Mouse (Mus musculus): ENCODE data around the gene Nuak1.

Nuak1 gene

DNA sequence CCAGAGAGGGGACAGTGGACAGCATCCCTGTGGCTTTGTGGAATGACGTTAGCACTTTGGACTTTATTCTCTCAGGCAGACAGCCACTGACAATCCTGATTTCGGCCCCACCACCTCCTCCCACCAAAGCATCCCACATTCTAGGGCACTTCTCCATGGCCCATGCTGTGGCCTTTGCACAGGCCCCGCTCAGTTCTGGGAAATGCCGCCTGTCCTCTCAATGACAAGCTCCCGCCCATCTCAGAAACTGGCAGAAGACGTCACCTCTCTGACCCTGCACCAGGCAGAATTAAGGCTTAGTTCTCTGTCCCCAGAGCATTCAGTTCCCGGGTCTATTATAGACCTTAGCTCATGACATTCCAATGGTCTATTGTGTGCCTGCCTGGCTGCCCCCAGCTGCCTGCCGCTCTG lies 7.0 kb upstream of the Nuak1 start:
- DNase-seq (ENCODE audit: inconsistent ontology term): peak; percentile 97

DNA sequence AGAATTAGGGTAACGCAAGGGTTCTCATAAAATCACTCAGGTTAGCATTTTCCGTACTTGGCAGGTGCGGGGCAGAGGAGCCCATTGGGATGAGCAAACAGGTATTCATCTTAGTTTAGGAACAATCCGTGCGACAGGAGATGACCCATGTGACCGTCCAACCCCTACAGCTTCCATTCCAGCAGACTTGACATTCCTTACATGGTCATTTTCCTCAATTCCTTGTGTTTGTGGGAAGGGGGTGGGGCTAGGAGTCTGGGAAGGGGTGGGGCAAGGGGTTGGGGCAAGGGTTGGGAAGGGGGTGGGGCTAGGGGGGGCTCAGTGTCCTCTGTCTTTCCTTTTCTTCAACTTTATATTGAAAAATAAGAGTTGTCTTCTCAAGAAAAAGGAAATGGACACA lies 6.3 kb upstream of the Nuak1 start:
- DNase-seq (ENCODE audit: inconsistent ontology term): no peak

GRCm38 (mm10) chr10:84444396-84444795 lies 4.0 kb upstream of the Nuak1 start:
- DNase-seq (ENCODE audit: inconsistent ontology term): peak; percentile 45

DNA sequence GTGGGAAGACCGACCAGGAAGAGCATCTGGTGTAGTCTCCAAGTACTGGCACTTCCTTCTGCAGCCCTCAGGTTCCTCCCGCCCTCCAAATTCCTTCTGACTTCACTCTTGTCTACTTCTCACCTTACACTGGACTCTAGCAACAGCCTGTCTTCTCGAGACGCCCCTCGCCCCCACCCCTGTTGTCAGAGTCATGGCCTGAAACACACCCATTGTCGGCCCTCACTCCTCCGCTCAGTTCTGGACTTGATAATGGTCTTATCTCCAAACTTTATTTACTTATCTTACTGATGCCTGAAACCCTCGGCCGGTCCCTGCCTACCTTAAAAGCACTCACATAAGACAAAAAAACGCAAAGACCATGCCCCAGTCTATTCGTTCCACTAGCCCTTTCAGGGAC lies 1.4 kb upstream of the Nuak1 start:
- no peak for DNase-seq (ENCODE audit: inconsistent ontology term)

- no peak for DNase-seq (ENCODE audit: inconsistent ontology term)
Measured at GRCm38 (mm10) chr10:84441434-84441785, 1.0 kb upstream of the Nuak1 start.

- no peak for DNase-seq (ENCODE audit: inconsistent ontology term)
Measured at GRCm38 (mm10) chr10:84440181-84440540, 236 bp downstream of the Nuak1 start.

DNA sequence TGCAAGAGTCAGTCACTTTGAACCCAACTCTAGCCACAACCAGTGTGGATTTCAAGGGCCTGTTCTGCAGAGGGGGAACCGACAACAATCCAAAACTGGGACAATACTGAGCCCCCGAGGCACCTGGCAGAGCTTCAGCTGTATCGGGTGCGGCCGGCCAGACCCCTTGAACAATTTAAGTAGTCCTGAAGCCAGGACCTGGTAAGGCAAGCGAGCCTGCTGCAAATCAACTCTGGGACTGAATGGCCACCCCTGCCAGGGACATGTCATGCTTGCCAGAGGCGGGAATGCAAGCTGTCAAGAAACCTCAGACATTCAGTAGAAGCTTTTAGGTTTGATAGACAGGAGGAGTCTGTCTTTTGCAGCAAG lies 1.2 kb downstream of the Nuak1 start:
- DNase-seq (ENCODE audit: inconsistent ontology term): peak; percentile 25

DNA sequence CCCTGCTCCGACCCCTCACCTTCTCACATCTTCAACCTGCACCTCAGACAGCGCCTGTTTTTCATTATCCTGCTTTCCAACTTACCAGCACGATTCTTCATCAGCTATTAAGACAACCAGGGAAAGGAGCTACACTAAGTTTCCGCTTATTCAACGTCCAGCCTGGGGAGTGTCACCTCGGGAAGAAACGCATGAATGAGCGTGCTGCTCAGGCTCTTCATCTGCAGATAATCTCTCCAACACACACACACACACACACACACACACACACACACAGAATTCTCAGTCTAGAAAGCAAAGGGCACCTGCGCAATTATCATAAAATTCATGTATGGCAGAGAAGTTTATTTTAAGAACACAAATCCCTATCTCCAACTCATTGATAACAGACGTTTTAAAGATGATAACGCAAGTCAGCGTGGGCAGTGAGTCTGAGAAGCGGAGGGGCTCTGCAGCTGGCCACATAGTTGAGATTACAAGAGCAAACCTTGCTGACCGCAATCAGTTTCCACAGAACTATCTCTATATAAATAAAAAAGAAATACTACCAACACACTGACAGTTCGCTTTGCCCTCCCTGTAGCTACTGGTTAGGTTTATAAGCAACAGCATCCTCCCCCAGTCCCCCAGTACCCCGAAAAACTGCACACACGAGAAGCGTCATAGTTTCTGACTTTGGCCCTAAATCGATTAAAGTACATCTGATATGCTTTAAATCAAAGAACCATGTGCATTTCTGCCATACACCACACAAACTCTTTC lies 1.8 kb downstream of the Nuak1 start:
- no peak for DNase-seq (ENCODE audit: inconsistent ontology term)

GRCm38 (mm10) chr10:84438049-84438422 lies 2.4 kb downstream of the Nuak1 start:
- peak; percentile 95 for DNase-seq (ENCODE audit: inconsistent ontology term)

DNA sequence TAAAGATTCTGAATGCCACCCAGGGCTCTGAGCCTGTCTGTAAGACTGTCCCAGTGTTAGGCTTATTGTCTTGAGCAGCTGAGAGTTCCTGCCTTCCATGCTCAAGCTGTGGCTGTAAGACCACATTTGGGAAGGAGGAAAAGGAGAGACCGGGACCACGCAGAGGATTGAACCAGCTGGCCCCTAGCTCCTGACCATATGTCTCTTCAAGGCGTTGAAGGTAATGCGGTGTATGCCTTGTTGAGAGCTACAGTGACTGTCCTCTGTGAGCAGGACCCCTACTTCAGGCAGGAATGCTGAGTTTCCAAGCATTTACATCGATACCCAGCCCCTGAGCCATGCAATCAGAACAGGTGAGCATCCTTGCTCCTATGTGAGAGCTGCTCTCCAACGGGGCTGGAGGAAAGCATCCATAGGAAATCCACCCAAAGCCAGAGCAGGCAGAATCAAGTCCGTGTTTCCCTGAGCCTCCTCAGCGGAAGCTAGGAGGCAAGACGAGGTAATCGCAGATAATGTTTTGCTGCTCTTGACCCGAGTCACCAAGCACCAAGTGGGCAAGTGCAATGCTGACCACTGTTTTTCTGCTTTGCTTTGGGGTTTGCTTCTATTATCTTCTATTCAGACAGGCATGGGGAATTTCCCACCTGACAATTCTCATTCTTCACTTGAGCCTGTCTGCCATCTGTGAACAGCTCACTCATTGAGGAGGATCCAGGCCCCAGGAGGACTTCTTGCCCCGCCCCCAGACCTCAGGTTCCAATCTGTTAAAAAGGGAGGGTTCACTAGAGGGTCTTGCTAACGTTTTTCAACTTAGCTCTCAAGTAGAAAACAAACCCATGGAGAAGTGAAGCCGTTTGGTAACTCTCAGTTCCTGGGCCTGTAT lies 3.0 kb downstream of the Nuak1 start:
- DNase-seq (ENCODE audit: inconsistent ontology term): no peak

GRCm38 (mm10) chr10:84435930-84436329 lies 4.5 kb downstream of the Nuak1 start:
- no peak for DNase-seq (ENCODE audit: inconsistent ontology term)

- DNase-seq (ENCODE audit: inconsistent ontology term): no peak
Measured at GRCm38 (mm10) chr10:84433193-84433801, 7.1 kb downstream of the Nuak1 start.

- DNase-seq (ENCODE audit: inconsistent ontology term): no peak
Measured at GRCm38 (mm10) chr10:84424374-84424773, 16.0 kb downstream of the Nuak1 start.

- no peak for DNase-seq (ENCODE audit: inconsistent ontology term)
Measured at GRCm38 (mm10) chr10:84423903-84424302, 16.5 kb downstream of the Nuak1 start.

- no peak for DNase-seq (ENCODE audit: inconsistent ontology term)
Measured at GRCm38 (mm10) chr10:84420589-84420988, 19.8 kb downstream of the Nuak1 start.

GRCm38 (mm10) chr10:84418421-84418820 lies 22.0 kb downstream of the Nuak1 start:
- no peak for DNase-seq (ENCODE audit: inconsistent ontology term)

GRCm38 (mm10) chr10:84416752-84417151 lies 23.6 kb downstream of the Nuak1 start:
- DNase-seq (ENCODE audit: inconsistent ontology term): no peak

DNA sequence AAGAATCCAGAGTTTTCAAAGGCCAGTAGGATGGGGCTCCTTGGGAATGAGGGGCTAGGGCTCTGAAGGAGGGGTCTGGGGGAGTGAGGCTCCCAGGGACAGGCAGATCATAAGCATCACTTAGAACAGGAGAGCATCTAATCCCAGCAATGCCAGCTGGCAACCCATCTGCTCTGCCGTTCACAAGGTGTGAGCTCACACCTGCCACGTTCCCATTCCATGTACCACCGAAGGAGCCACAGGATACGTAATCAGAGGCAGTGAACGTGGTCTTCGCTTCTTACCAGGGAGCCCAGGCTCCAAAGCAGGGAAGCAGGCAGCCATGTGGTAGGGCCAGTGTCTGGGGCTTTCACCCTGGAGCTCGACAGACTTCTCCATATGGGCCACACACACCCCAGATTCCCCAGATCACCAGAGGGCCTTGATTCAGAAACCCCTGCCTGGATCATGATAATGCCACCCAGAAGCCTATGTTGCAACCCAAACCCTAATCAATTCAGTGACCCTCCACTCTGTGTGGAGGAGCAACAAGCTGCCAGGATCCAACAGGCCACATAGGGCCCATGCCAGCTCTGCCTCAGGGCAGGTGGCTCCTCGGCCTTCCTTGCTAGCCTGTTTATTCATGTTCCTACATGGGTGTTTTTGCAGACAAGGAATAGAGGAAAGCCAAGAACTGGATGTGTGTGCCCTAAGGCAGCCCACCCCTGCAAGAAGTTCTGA lies 25.3 kb downstream of the Nuak1 start:
- DNase-seq (ENCODE audit: inconsistent ontology term): no peak

DNA sequence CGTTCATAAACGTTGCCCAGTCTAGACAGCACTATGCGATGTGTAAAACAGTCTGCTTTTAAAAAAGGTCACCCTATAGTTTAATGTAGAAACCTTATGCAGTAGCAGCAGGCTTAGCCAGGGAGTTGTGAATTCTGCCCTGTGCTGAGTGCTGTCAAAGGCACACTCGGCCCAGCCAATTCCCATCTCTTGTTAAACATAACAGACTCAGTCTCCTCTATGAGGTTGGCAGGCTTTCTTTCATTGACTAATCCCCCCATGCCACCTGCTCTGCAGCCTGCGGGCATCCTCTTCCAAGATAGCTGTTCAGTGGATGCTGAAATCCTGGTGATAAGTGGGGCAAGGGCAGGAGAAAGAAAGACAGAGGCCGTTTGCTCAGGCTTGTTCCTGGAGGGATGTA lies 27.1 kb downstream of the Nuak1 start:
- DNase-seq (ENCODE audit: inconsistent ontology term): no peak

DNA sequence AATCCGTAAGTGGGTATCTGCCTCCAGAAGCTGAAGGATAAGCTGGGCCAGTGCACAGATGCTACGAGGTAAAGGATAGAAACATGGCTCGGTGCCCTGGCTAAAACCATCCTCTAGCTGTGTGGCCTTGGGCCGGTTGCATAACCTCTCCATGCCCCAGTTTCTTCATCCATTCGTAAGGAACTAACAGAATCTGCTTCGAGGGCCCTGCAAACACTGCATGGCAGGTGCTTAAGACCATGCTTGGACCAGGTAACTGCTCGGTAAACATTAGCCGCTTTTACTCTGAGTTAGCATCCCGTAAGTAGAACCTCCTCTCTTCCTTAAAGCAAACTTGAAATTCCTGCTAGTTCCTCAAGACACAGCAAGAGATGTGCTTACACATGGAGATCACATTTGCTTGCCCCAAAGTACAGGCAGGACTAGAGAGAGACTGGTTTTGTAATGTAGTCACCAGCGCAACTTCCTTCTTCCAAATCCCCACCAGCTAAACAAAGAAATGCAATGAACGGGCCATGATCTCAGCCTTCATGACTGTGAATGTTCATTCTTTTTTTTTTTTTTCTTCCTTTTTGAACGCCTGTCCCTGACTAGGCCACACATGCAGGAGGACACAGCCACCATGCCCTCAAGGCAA lies 28.0 kb downstream of the Nuak1 start:
- DNase-seq (ENCODE audit: inconsistent ontology term): no peak

Data from Muller cell, postnatal 12 days (primary cell).